Mouse (Mus musculus) embryo, embryonic 11 days (tissue): ENCODE data around the gene Epgn.

Experiments
- DNase-seq: peaks from one replicate; pipeline ENCODE4 v3.0.0-alpha.2; 2015

The Epgn gene

GRCm38 (mm10) chr5:91027164-91027563, at the start of gene Epgn:
TSS of gene Epgn (plus strand) at chr5:91027464.
- no peak for DNase-seq

GRCm38 (mm10) chr5:90980297-90980696, 47.0 kb upstream of the Epgn start:
- DNase-seq = no peak

GRCm38 (mm10) chr5:90987605-90988004, 39.7 kb upstream of the Epgn start:
- DNase-seq = no peak

- DNase-seq = no peak
These were observed 39.1 kb upstream of the Epgn start for GRCm38 (mm10) chr5:90988149-90988548.

GRCm38 (mm10) chr5:90988592-90988991, 38.7 kb upstream of the Epgn start:
- no peak for DNase-seq

- no peak for DNase-seq
These were observed 27.3 kb upstream of the Epgn start for GRCm38 (mm10) chr5:90999942-91000341.

- DNase-seq = no peak
These were observed 12.0 kb upstream of the Epgn start for GRCm38 (mm10) chr5:91015216-91015615.

GRCm38 (mm10) chr5:91023114-91023513, 4.2 kb upstream of the Epgn start:
- DNase-seq = no peak

GRCm38 (mm10) chr5:91027840-91028239, 576 bp downstream of the Epgn start:
- no peak for DNase-seq

GRCm38 (mm10) chr5:91030629-91031028, 3.4 kb downstream of the Epgn start:
- DNase-seq = no peak

GRCm38 (mm10) chr5:91035341-91035740, 8.1 kb downstream of the Epgn start:
- no peak for DNase-seq

GRCm38 (mm10) chr5:91036628-91037027, 9.4 kb downstream of the Epgn start:
- no peak for DNase-seq

- no peak for DNase-seq
These were observed 10.5 kb downstream of the Epgn start for GRCm38 (mm10) chr5:91037756-91038155.

GRCm38 (mm10) chr5:91038547-91038946, 11.3 kb downstream of the Epgn start:
- peak; percentile 18 for DNase-seq

GRCm38 (mm10) chr5:91038963-91039362, 11.7 kb downstream of the Epgn start:
- no peak for DNase-seq

GRCm38 (mm10) chr5:91047987-91048386, 20.7 kb downstream of the Epgn start:
- DNase-seq = no peak

GRCm38 (mm10) chr5:91048397-91048796, 21.1 kb downstream of the Epgn start:
- DNase-seq = no peak

GRCm38 (mm10) chr5:91072340-91072739, 45.1 kb downstream of the Epgn start:
- no peak for DNase-seq

- no peak for DNase-seq
These were observed 46.4 kb downstream of the Epgn start for GRCm38 (mm10) chr5:91073626-91074025.

- no peak for DNase-seq
These were observed 46.8 kb downstream of the Epgn start for GRCm38 (mm10) chr5:91074026-91074425.

- DNase-seq = peak; percentile 69
These were observed 47.2 kb downstream of the Epgn start, which contains the start of gene Ereg for GRCm38 (mm10) chr5:91074450-91074950. TSS of gene Ereg (plus strand) at chr5:91074622.

- DNase-seq = no peak
These were observed 47.8 kb downstream of the Epgn start for GRCm38 (mm10) chr5:91075021-91075420.

GRCm38 (mm10) chr5:91083016-91083415, 55.8 kb downstream of the Epgn start:
- no peak for DNase-seq
